Mouse (Mus musculus) neural tube, embryonic 13.5 days (tissue): ENCODE measurements around the gene Spint4. TPM values are rescaled to one million over a fixed set of nuclear protein-coding genes. Genes with fewer than 3 reads are reported as not detected.

Experiments
- ATAC-seq: fragments of 200-750 bp; cut with Nextera tagmentation; 2 replicates; pipeline ENCODE4 v1.8.0; 2017; ENCODE audit warnings: low read depth, mild to moderate bottlenecking, moderate TSS enrichment, moderate library complexity
- H3K27ac ChIP-seq: fragments of 300-500 bp; sonication (generic); replicated peaks from 2 replicates; pipeline ENCODE4 v1.5.1; 2015; ENCODE audit warnings: moderate library complexity, mild to moderate bottlenecking, inconsistent platforms
- H3K27me3 ChIP-seq: fragments of 300-500 bp; sonication (generic); 2 replicates; pipeline ENCODE4 v1.6.1; 2015; ENCODE audit warnings: mild to moderate bottlenecking, inconsistent platforms
- H3K36me3 ChIP-seq: fragments of 300-500 bp; sonication (generic); 2 replicates; pipeline ENCODE4 v1.6.1; 2015; ENCODE audit warnings: mild to moderate bottlenecking, inconsistent platforms
- H3K4me1 ChIP-seq: fragments of 300-500 bp; sonication (generic); replicated peaks from 2 replicates; pipeline ENCODE4 v1.6.1; 2015; ENCODE audit warnings: inconsistent platforms
- H3K4me2 ChIP-seq: fragments of 300-500 bp; sonication (generic); 2 replicates; pipeline ENCODE4 v1.6.1; 2015; ENCODE audit warnings: inconsistent platforms, mild to moderate bottlenecking, moderate library complexity
- H3K4me3 ChIP-seq: fragments of 300-500 bp; sonication (generic); 2 replicates; pipeline ENCODE4 v1.5.1; 2015; ENCODE audit warnings: mild to moderate bottlenecking, inconsistent platforms
- H3K9ac ChIP-seq: fragments of 300-500 bp; sonication (generic); 2 replicates; pipeline ENCODE4 v1.6.1; 2015; ENCODE audit warnings: moderate library complexity, mild to moderate bottlenecking, inconsistent platforms
- H3K9me3 ChIP-seq: fragments of 300-500 bp; sonication (generic); 2 replicates; pipeline ENCODE4 v1.6.1; 2016; ENCODE audit warnings: inconsistent platforms
- WGBS: fragments of 180-500 bp; shearing (Covaris S2); methylation state at CpG from one replicate; pipeline ENCODE4 v1.1.7; 2015; 5-methylcytosine and 5-hydroxymethylcytosine counted together
- polyA plus RNA-seq: library from polyadenylated mRNA; unstranded; fragments of >200 nt; fragmentation: Nextera tagmentation; extraction: Ambion mirVana; gene quantifications from 2 replicates; pipeline ENCODE4 v1.2.1, GENCODE M21; 2015

Spint4 gene
- not detected in 2 replicates for polyA plus RNA-seq

DNA sequence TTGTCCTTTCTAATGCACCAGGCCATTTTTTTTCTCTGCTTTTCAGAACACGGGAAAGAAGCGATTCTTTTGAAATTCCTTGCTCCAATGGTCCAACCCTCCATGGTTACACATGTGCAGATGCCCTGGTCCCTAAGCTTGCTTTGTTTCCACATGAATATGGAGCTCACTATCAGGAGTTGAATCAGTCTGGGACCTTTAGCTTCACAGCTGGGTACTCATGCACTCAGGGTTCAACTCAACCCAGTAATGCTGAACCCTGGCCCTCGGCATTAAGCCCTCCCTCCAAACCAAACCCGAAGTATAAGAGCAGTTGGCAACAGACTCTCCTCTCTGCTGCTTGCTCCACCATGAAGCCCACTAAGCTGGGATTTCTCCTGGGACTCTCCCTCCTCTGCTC is at the start of gene Spint4:
Spint4 (plus strand) TSS at position 301 of the 400 bp plus-strand sequence.
- Histone ChIP-seq H3K9me3 (no peaks in the 10 kb centered on the region), H3K4me2 (no peak within 1 kb of the TSS), H3K9ac (no peak within 1 kb of the TSS), H3K4me1 (no peaks in the 10 kb centered on the region), H3K27me3 (no peaks in the 10 kb centered on the region), H3K36me3 (no peaks in the 10 kb centered on the region), H3K27ac (no peak within 1 kb of the TSS), H3K4me3 (no peak within 1 kb of the TSS)
- WGBS = 74% methylated on average over 4 of the region's 4 CpGs
- ATAC-seq = no peak

DNA sequence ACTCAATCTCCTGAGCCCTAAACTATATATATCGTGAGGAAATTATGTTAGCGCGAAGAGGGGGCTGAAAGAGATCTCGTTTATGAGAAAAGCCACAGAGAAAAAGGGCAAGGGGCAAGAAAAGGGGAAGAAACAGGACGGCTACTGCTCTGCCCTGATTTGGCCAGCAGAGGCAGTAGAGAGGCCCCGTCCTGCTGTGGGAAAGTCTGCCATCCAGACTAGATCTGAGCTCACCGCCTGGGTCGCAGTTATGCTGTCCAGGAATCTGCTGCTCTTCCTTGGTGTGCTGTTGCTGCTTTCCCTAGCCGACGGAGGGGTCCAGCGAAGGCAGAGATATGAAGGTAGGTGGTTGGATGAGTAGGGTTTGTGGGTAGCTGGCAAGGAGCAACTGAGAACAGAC is 42.4 kb upstream of the Spint4 start, which contains the start of gene Wfdc10:
Wfdc10 (plus strand) TSS at position 189 of the 400 bp plus-strand sequence.
- Histone ChIP-seq H3K4me1 (no peaks in the 10 kb centered on the region), H3K27ac (no peak within 1 kb of the TSS), H3K4me2 (no peak within 1 kb of the TSS), H3K27me3 (no peaks in the 10 kb centered on the region), H3K36me3 (no peaks in the 10 kb centered on the region), H3K9ac (no peak within 1 kb of the TSS), H3K4me3 (no peak within 1 kb of the TSS), H3K9me3 (no peaks in the 10 kb centered on the region)
- ATAC-seq = no peak
- 17% methylated on average over 11 of the region's 11 CpGs for WGBS

DNA sequence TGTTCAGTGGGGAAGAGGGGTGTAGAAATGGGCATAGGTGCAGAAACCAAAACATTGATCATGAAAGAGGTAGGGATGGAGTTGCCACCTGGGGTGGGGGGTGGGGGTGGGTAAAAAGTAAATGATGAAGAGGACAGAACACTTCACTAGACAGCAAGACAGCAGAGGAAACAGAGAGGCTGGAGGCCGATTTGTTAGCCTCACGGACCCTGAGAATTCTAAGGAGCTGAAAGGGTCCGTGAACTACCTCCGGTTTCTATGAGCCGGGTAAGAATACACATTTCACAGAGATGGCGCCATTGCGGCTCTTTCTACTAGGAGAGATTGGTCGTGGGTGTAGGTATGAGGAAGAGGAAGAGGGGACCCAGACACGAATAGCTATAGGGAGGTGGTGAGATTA is 41.8 kb upstream of the Spint4 start, which contains the start of gene Wfdc9:
Wfdc9 (minus strand) TSS at position 101 of the 400 bp plus-strand sequence.
- 85% methylated on average over 9 of the region's 9 CpGs for WGBS
- no peaks in the 10 kb centered on the region for H3K36me3 ChIP-seq
- no peak within 1 kb of the TSS for H3K4me2 ChIP-seq
- H3K4me1 ChIP-seq = no peaks in the 10 kb centered on the region
- H3K27me3 ChIP-seq = no peaks in the 10 kb centered on the region
- no peak within 1 kb of the TSS for H3K27ac ChIP-seq
- no peak for ATAC-seq
- H3K4me3 ChIP-seq = no peak within 1 kb of the TSS
- no peaks in the 10 kb centered on the region for H3K9me3 ChIP-seq
- no peak within 1 kb of the TSS for H3K9ac ChIP-seq

DNA sequence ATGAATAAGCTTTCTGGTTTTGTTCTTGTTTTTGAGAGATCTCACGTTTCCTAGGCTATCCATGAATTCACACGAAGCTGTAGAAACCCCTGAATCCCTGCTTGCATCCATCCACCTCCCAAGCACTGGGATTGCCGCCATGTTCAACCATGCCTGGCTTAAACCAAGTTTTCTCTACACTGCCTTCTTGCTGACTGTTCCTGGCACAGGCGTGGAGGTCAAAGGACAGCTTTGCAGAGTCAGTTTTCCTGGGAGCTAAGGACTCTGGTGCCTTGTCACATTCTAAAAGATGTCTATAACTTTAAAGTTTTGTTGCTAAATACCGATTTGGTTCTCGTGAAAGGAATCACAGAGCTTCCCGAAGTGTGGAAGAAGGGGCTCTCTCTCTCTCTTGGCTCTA is 33.5 kb upstream of the Spint4 start:
- H3K36me3 ChIP-seq = no peaks in the 10 kb centered on the region
- H3K4me1 ChIP-seq = no peaks in the 10 kb centered on the region
- H3K4me3 ChIP-seq = no peak overlapping the region
- 92% methylated on average over 7 of the region's 7 CpGs for WGBS
- ATAC-seq = no peak
- no peak overlapping the region for H3K9ac ChIP-seq
- no peaks in the 10 kb centered on the region for H3K27me3 ChIP-seq
- H3K27ac ChIP-seq = no peak overlapping the region
- no peak overlapping the region for H3K4me2 ChIP-seq
- H3K9me3 ChIP-seq = no peaks in the 10 kb centered on the region

GRCm38 (mm10) chr2:164670261-164670660 is 28.0 kb upstream of the Spint4 start:
- Histone ChIP-seq H3K4me1 (no peaks in the 10 kb centered on the region), H3K36me3 (no peaks in the 10 kb centered on the region), H3K9me3 (no peaks in the 10 kb centered on the region), H3K27me3 (no peaks in the 10 kb centered on the region), H3K27ac (no peak overlapping the region), H3K4me2 (no peak overlapping the region), H3K4me3 (no peak overlapping the region), H3K9ac (no peak overlapping the region)
- WGBS = 81% methylated on average over 5 of the region's 5 CpGs
- ATAC-seq = no peak

DNA sequence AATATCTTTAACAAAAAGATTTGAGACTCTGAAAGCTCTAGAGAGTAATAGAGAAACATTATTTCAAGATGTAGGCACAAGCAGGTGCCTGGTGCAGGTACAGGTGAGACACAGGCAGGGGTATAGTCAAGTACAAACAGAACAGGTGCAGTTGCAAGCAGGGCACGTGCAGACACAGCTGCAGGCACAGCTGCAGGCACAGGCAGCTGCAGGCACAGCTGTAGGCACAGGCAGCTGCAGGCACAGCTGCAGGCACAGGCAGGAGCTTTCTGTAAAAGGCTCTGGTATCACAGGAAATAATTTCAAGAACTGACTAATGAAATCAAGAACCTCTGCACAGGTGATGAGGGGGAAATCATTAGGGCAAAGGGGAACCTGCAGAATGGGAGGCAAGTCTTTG is 27.4 kb upstream of the Spint4 start:
- Histone ChIP-seq H3K27me3 (no peaks in the 10 kb centered on the region), H3K36me3 (no peaks in the 10 kb centered on the region), H3K4me3 (no peak overlapping the region), H3K4me1 (no peaks in the 10 kb centered on the region), H3K9me3 (no peaks in the 10 kb centered on the region), H3K27ac (no peak overlapping the region), H3K4me2 (no peak overlapping the region), H3K9ac (no peak overlapping the region)
- WGBS = 36% methylated on average over 1 of the region's 1 CpGs
- ATAC-seq = no peak

DNA sequence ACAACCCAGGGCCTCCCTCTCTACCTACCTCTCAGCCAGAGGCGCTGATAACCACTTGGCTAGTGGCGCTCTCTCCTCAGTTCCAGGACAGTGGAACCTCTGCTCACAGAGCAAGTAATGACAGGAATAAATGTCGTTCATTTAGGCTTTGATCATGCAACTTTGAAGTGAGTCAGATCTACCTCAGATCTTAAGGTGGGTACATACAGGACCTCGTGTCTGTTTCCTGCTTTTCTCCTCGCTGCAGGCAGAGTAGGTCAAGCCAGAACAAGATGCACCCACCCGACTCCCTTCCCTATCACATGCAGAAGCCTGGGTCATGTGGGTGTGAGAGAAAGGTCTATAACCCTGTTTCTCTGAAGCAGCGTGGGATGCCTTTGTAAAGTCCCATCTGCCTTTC is 24.3 kb upstream of the Spint4 start, which contains the start of gene Wfdc11:
Wfdc11 (minus strand) TSS at position 101 of the 400 bp plus-strand sequence.
- 84% methylated on average over 7 of the region's 7 CpGs for WGBS
- H3K4me1 ChIP-seq = peaks cover 4% of the 10 kb centered on the region; the same call in 1 of the 2 replicates
- H3K4me2 ChIP-seq = no peak within 1 kb of the TSS
- H3K9me3 ChIP-seq = no peaks in the 10 kb centered on the region
- H3K27me3 ChIP-seq = no peaks in the 10 kb centered on the region
- no peak for ATAC-seq
- H3K4me3 ChIP-seq = no peak within 1 kb of the TSS
- H3K36me3 ChIP-seq = no peaks in the 10 kb centered on the region
- no peak within 1 kb of the TSS for H3K27ac ChIP-seq
- H3K9ac ChIP-seq = no peak within 1 kb of the TSS

- no peaks in the 10 kb centered on the region for H3K9me3 ChIP-seq
- peaks cover 9% of the 10 kb centered on the region for H3K4me1 ChIP-seq
- H3K4me2 ChIP-seq = no peak overlapping the region
- H3K27me3 ChIP-seq = no peaks in the 10 kb centered on the region
- no peak overlapping the region for H3K9ac ChIP-seq
- H3K36me3 ChIP-seq = no peaks in the 10 kb centered on the region
- no peak overlapping the region for H3K4me3 ChIP-seq
- H3K27ac ChIP-seq = no peak overlapping the region
- 79% methylated on average over 7 of the region's 7 CpGs for WGBS
- ATAC-seq = no peak
Observed at GRCm38 (mm10) chr2:164676103-164676502, 22.2 kb upstream of the Spint4 start.

DNA sequence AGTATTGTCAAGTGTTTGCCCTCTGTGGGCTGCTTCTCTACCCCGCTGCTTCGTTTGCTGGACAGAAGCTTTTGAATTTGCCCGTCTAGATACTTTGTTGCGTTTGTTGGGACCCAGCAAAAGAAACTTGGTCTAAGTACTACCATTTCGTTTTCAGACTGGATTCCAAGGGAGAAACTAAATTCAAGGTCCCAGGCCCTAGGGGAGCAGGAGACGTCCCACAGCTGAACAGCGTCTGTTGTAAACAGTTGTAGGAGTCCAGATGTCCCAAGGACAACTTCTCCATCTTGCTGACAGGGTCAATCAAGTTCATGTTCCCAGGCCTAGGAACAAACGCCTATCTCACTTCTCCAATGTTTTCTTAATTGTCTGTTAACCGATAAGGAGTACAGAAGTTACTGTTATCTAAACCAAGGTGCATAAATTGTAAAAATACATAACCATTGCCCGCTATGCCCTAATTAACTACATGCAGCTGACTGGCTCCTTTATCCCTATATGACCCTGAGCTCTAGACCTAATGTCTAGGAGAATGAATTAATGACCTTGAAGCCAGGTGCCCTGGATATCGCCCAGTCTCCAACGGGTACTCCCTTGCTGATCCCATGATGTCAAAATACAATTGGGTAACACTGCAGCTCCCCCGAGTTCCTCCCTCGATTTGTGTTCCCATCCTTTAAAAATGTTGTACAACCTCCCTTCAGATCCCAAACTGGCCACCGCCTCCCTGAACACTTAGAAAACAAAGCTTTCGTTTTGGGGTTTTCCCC is 21.2 kb upstream of the Spint4 start:
- no peak overlapping the region for H3K27ac ChIP-seq
- no peak for ATAC-seq
- H3K4me2 ChIP-seq = no peak overlapping the region
- no peaks in the 10 kb centered on the region for H3K27me3 ChIP-seq
- no peak overlapping the region for H3K9ac ChIP-seq
- H3K4me3 ChIP-seq = no peak overlapping the region
- 85% methylated on average over 16 of the region's 16 CpGs for WGBS
- H3K9me3 ChIP-seq = no peaks in the 10 kb centered on the region
- H3K36me3 ChIP-seq = no peaks in the 10 kb centered on the region
- peaks cover 9% of the 10 kb centered on the region for H3K4me1 ChIP-seq

DNA sequence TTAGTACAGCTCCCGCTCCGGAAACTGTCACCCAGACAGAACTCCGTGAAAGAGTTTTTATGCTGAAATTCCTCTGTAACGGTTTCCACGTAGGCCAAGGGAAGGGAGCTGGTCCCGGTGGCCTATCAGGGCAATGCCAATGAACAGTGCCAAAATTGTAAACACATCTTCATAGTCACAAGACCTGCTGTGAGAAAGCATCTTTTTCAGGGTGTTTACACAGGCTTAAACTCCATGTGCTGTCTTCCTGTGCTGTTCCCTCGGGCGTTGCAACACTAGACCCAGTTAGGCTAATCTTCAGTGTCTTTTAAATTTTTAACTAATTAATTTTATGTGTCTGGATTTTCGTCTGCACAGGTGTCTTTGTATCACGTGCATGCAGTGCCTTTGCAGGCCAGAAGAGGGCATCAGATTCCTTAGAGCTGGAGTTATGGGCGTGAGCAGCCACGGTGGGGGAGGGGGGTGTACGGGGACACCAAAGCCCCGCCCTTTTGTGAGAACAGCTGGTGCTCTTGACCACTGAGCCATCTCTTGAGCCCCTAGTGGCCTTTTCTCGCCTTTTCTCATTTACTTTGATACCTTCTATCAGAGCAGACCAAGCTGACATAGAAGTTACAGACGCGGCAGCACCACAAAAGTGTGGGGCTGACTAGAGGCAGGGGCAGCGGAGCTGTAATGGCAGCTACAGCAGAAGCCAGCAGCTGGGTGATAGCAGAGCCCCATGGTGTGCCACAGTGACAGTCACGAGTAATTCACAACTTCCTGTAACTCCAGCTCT is 19.3 kb upstream of the Spint4 start:
- Histone ChIP-seq H3K4me3 (peak overlapping the region; percentile 32), H3K36me3 (no peaks in the 10 kb centered on the region), H3K27ac (no peak overlapping the region), H3K9ac (0 out of 2 replicates have a peak overlapping the region, but pooled peaks have one; percentile 26), H3K4me2 (peak overlapping the region; percentile 52), H3K27me3 (no peaks in the 10 kb centered on the region), H3K4me1 (peaks cover 9% of the 10 kb centered on the region), H3K9me3 (no peaks in the 10 kb centered on the region)
- WGBS = 22% methylated on average over 19 of the region's 19 CpGs
- ATAC-seq = peak; percentile 79

- Histone ChIP-seq H3K4me2 (no peak overlapping the region), H3K27me3 (no peaks in the 10 kb centered on the region)
- ATAC-seq = no peak
Observed at GRCm38 (mm10) chr2:164679906-164680305, 18.4 kb upstream of the Spint4 start.

DNA sequence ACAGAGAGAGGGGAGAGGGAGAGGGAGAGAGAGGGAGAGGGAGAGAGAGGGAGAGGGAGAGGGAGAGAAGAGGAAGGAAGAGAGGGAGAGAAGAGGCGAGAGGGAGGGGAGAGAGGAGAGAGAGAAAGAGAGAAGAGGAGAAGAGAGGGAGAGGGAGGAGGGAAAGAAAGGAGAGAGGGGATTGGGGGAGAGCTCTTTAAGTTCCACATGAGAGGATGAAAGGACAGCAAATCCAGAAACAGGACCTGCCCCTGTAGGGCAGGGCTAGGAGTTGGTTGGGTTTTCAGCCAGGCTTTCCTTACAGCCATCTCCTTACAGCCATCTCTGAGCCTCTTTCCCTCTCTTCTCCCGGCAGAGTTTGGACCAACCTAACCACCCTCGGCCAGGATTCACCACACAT is 13.5 kb upstream of the Spint4 start, which contains the start of gene Wfdc13:
Wfdc13 (plus strand) TSS at position 301 of the 400 bp plus-strand sequence.
- H3K4me1 ChIP-seq = no peaks in the 10 kb centered on the region
- H3K4me3 ChIP-seq = no peak within 1 kb of the TSS
- no peaks in the 10 kb centered on the region for H3K27me3 ChIP-seq
- no peak for ATAC-seq
- no peaks in the 10 kb centered on the region for H3K9me3 ChIP-seq
- 75% methylated on average over 3 of the region's 3 CpGs for WGBS
- H3K4me2 ChIP-seq = no peak within 1 kb of the TSS
- no peak within 1 kb of the TSS for H3K9ac ChIP-seq
- H3K27ac ChIP-seq = no peak within 1 kb of the TSS
- H3K36me3 ChIP-seq = no peaks in the 10 kb centered on the region

More at GRCm38 (mm10) chr2:164679906-164680305, 18.4 kb upstream of the Spint4 start:
- Histone ChIP-seq H3K9ac (no peak overlapping the region), H3K4me3 (no peak overlapping the region), H3K4me1 (peaks cover 9% of the 10 kb centered on the region), H3K9me3 (no peaks in the 10 kb centered on the region), H3K36me3 (no peaks in the 10 kb centered on the region), H3K27ac (no peak overlapping the region)
- WGBS = 43% methylated on average over 3 of the region's 3 CpGs
